Mouse (Mus musculus) bone marrow macrophage, adult 2 months (primary cell): ENCODE measurements around the gene Pipox. TPM values are rescaled to one million over a fixed set of nuclear protein-coding genes. Genes with fewer than 3 reads are reported as not detected.

ENCODE experiments used
- H3K27ac ChIP-seq: 2 replicates; pipeline ENCODE4 v1.5.1; 2012; ENCODE audit warnings: low read depth, low read length; ENCODE audit not compliant: insufficient read depth
- H3K4me1 ChIP-seq: 2 replicates; pipeline ENCODE4 v1.6.1; 2012; ENCODE audit warnings: low read length; ENCODE audit not compliant: control insufficient read depth, insufficient read depth
- H3K4me3 ChIP-seq: 2 replicates; pipeline ENCODE4 v1.5.1; 2012; ENCODE audit warnings: mild to moderate bottlenecking, low read length, moderate library complexity; ENCODE audit not compliant: insufficient read depth
- CTCF ChIP-seq: IDR thresholded peaks from 2 replicates; pipeline ENCODE4 v1.5.1; 2012; ENCODE audit warnings: low read depth, mild to moderate bottlenecking, low read length, moderate library complexity
- POLR2A ChIP-seq: IDR thresholded peaks from 2 replicates; pipeline ENCODE4 v1.6.1; 2012; ENCODE audit warnings: mild to moderate bottlenecking, low read depth, low read length, borderline replicate concordance
- polyA plus RNA-seq: library from polyadenylated mRNA; stranded (reverse); fragments of >200 nt; gene quantifications from 2 replicates; pipeline ENCODE4 v1.2.4, GENCODE M21; 2012; ENCODE audit not compliant: missing spikeins, insufficient read depth, insufficient read length

The Pipox gene
- polyA plus RNA-seq = not detected in 2 replicates

GRCm38 (mm10) chr11:77893787-77894718 lies at the start of gene Pipox:
TSS of gene Pipox (minus strand) at chr11:77894096.
- TF ChIP-seq POLR2A (no peak), CTCF (no peak; the same call in 1 of the 2 replicates)

GRCm38 (mm10) chr11:77942230-77942629 lies 48.3 kb upstream of the Pipox start:
- Histone ChIP-seq H3K27ac (no peak overlapping the region), H3K4me3 (no peak overlapping the region), H3K4me1 (no peaks in the 10 kb centered on the region)
- TF ChIP-seq CTCF (no peak), POLR2A (no peak)

More at GRCm38 (mm10) chr11:77893787-77894718, at the start of gene Pipox:
- no peak within 1 kb of the TSS for H3K27ac ChIP-seq
- 0 out of 2 replicates have a peak, but pooled peaks cover 4% of the 10 kb centered on the region for H3K4me1 ChIP-seq
- no peak within 1 kb of the TSS for H3K4me3 ChIP-seq

GRCm38 (mm10) chr11:77937649-77938410 lies 43.9 kb upstream of the Pipox start:
- TF ChIP-seq POLR2A (no peak), CTCF (no peak)
- no peak overlapping the region for H3K4me3 ChIP-seq
- H3K4me1 ChIP-seq = no peaks in the 10 kb centered on the region
- H3K27ac ChIP-seq = no peak overlapping the region

GRCm38 (mm10) chr11:77936846-77937245 lies 43.0 kb upstream of the Pipox start:
- H3K4me3 ChIP-seq = no peak overlapping the region
- TF ChIP-seq POLR2A = no peak
- no peak for TF ChIP-seq CTCF
- H3K4me1 ChIP-seq = no peaks in the 10 kb centered on the region

GRCm38 (mm10) chr11:77934568-77935311 lies 40.8 kb upstream of the Pipox start:
- Histone ChIP-seq H3K27ac (no peak overlapping the region), H3K4me1 (no peaks in the 10 kb centered on the region), H3K4me3 (no peak overlapping the region)
- TF ChIP-seq CTCF (no peak), POLR2A (no peak)

More at GRCm38 (mm10) chr11:77936846-77937245, 43.0 kb upstream of the Pipox start:
- H3K27ac ChIP-seq = no peak overlapping the region

GRCm38 (mm10) chr11:77934111-77934521 lies 40.2 kb upstream of the Pipox start:
- TF ChIP-seq CTCF (no peak), POLR2A (no peak)
- H3K27ac ChIP-seq = no peak overlapping the region
- H3K4me1 ChIP-seq = no peaks in the 10 kb centered on the region
- no peak overlapping the region for H3K4me3 ChIP-seq

- TF ChIP-seq POLR2A = no peak
- no peak for TF ChIP-seq CTCF
- Histone ChIP-seq H3K27ac (no peak overlapping the region), H3K4me1 (no peaks in the 10 kb centered on the region), H3K4me3 (no peak overlapping the region)
Observed at GRCm38 (mm10) chr11:77932576-77932975, 38.7 kb upstream of the Pipox start.

GRCm38 (mm10) chr11:77931541-77932433 lies 37.9 kb upstream of the Pipox start:
- TF ChIP-seq CTCF = no peak
- no peak for TF ChIP-seq POLR2A
- H3K27ac ChIP-seq = no peak overlapping the region
- H3K4me3 ChIP-seq = no peak overlapping the region
- no peaks in the 10 kb centered on the region for H3K4me1 ChIP-seq
